Mouse (Mus musculus): ENCODE results near the gene Zfp90. TPM values are rescaled to one million over a fixed set of nuclear protein-coding genes. Genes with fewer than 3 reads are reported as not detected.

Zfp90 gene
- 27.0 and 28.9 TPM in 2 replicates for polyA plus RNA-seq (2012; ENCODE audit: insufficient read depth, insufficient read length, missing spikeins)

GRCm38 (mm10) chr8:106415182-106415971, at the start of gene Zfp90:
Gene Zfp90 (plus strand): TSS chr8:106415327.
- Histone ChIP-seq H3K27ac (ENCODE audit: insufficient read depth, low read depth, low read length) (peak within 1 kb of the TSS; percentile 91), H3K4me3 (ENCODE audit: insufficient read depth, low read length) (peak within 1 kb of the TSS; percentile 86)

DNA sequence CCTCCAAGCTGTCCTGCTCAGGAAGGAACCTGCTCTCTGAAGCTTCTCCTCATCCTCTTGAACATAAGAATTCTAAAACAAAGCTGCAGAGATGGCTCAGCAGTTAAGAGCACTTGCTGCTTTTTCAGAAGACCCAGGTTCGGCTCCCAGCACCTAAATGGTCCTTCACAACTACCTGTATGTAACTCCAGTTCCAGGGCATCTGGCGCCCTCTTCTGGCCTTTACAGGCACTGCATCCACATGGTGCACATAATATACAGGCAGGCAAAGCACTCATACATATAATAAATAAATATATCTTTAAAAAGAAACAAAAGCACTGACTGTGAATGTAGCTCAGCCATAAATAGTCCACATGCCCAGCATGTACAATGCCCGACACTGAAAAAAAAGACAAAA, 46.6 kb upstream of the Zfp90 start:
- Histone ChIP-seq H3K27ac (ENCODE audit: insufficient read depth, low read depth, low read length) (no peak overlapping the region), H3K4me1 (ENCODE audit: control insufficient read depth, insufficient read depth, low read length) (peaks cover 13% of the 10 kb centered on the region), H3K4me3 (ENCODE audit: insufficient read depth, low read length) (no peak overlapping the region)
- TF ChIP-seq POLR2A (IDR thresholded peaks at IDR 0.05; ENCODE audit: borderline replicate concordance, low read depth, low read length) (no peak), CTCF (IDR thresholded peaks at IDR 0.05; ENCODE audit: low read depth, low read length) (peak; percentile 25; the same call in 1 of the 2 replicates)

More at GRCm38 (mm10) chr8:106415182-106415971, at the start of gene Zfp90:
- H3K4me1 ChIP-seq (ENCODE audit: control insufficient read depth, insufficient read depth, low read length): peaks cover 7% of the 10 kb centered on the region; the same call in 1 of the 2 replicates
- TF ChIP-seq CTCF (IDR thresholded peaks at IDR 0.05; ENCODE audit: low read depth, low read length): peak; percentile 34; the same call in 1 of the 2 replicates
- TF ChIP-seq POLR2A (IDR thresholded peaks at IDR 0.05; ENCODE audit: borderline replicate concordance, low read depth, low read length): no peak

DNA sequence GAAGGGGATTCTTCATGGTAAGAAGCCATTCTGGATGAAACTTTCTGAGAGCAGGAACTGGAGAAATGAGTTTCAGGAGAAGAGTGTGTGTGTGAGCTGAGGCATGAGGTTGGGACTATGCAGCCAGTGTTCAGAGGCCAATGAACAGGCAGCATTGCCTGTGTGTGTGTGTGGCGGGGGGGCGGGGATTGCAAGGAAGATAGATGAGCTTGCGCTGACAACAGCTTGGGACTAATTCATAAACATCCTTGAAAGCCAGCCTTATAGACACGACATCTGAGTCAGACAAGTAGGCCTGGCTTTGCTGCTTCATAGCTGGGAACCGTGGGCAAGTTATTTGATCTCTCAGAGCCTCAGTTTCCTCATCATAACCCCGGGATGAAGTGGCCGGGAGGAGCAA, 46.1 kb upstream of the Zfp90 start:
- no peak overlapping the region for H3K4me3 ChIP-seq (ENCODE audit: insufficient read depth, low read length)
- TF ChIP-seq POLR2A (IDR thresholded peaks at IDR 0.05; ENCODE audit: borderline replicate concordance, low read depth, low read length): no peak
- no peak for TF ChIP-seq CTCF (IDR thresholded peaks at IDR 0.05; ENCODE audit: low read depth, low read length)
- no peak overlapping the region for H3K27ac ChIP-seq (ENCODE audit: insufficient read depth, low read depth, low read length)
- H3K4me1 ChIP-seq (ENCODE audit: control insufficient read depth, insufficient read depth, low read length): peaks cover 8% of the 10 kb centered on the region

DNA sequence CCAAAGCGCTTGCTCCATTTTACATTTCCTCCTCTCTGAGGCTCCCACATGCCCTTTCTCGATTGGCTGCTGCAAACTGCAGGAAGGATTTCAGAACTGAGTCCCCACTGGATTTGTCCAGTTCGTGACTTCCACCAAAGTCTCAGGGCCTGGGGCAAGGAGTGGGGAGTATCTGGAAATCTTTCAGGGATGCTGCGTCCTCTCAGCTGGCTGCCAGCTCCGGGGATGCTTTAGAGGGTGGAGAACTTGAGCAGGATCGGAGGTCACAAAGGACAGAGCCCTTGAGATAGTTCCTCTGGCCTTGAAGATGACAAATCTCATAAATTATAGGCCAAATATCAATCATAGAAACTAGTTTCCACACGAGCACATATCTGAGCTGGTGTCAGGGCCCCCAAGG, 39.2 kb upstream of the Zfp90 start:
- no peak overlapping the region for H3K4me3 ChIP-seq (ENCODE audit: insufficient read depth, low read length)
- no peak overlapping the region for H3K27ac ChIP-seq (ENCODE audit: insufficient read depth, low read depth, low read length)
- TF ChIP-seq CTCF (IDR thresholded peaks at IDR 0.05; ENCODE audit: low read depth, low read length) (no peak), POLR2A (IDR thresholded peaks at IDR 0.05; ENCODE audit: borderline replicate concordance, low read depth, low read length) (no peak)
- no peaks in the 10 kb centered on the region for H3K4me1 ChIP-seq (ENCODE audit: control insufficient read depth, insufficient read depth, low read length)

DNA sequence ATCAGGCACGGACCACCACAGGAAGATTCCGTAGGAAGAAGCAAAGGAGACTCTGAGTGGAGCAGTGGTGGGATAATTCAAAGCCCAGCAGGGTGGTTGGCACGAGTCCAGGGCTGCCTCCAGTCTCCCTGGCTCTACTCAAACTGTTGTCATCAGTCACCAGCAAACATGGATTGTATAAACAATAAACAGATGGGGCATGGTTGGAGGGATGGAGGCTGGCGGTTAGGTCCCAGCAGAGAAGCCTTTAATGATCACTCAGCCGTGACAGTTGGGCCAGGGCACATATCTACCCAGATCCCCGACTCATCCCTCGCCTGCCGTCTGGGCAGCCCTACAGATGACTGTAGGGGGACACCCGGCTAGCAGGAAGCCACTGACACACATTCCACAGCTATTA, 38.3 kb upstream of the Zfp90 start:
- TF ChIP-seq CTCF (IDR thresholded peaks at IDR 0.05; ENCODE audit: low read depth, low read length) (no peak), POLR2A (IDR thresholded peaks at IDR 0.05; ENCODE audit: borderline replicate concordance, low read depth, low read length) (no peak)
- no peaks in the 10 kb centered on the region for H3K4me1 ChIP-seq (ENCODE audit: control insufficient read depth, insufficient read depth, low read length)

DNA sequence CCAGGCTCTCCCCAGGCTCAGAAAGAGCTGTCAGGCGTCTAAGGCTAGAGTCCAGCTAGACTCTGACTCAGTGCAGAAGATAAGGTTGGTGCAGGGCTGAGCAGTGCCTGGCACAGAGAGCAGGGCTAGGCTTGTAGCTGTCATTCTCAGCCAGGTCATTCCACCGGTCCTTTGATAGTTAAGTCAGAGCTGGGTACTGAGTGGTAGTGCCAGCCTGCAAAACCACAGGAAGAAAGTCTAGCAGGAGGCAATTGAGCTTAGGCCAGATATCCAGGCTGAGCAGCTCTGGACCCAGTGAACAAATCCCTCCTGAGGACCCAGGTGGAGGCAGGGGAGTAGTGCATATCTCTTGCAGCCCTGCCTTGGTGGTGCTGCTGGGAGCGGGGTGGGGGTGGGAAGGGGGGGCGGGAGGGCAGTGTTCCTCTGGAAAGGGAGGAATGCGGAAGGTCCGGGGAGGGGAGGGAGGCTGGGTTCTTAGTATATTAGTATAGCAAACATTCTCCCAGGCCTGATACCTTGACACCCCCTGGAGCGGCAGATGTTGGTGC, 36.6 kb upstream of the Zfp90 start:
- Histone ChIP-seq H3K4me3 (ENCODE audit: insufficient read depth, low read length) (no peak overlapping the region), H3K27ac (ENCODE audit: insufficient read depth, low read depth, low read length) (no peak overlapping the region), H3K4me1 (ENCODE audit: control insufficient read depth, insufficient read depth, low read length) (no peaks in the 10 kb centered on the region)
- TF ChIP-seq CTCF (IDR thresholded peaks at IDR 0.05; ENCODE audit: low read depth, low read length) (no peak), POLR2A (IDR thresholded peaks at IDR 0.05; ENCODE audit: borderline replicate concordance, low read depth, low read length) (no peak)

More for the DNA sequence above, 38.3 kb upstream of the Zfp90 start:
- Histone ChIP-seq H3K4me3 (ENCODE audit: insufficient read depth, low read length) (no peak overlapping the region), H3K27ac (ENCODE audit: insufficient read depth, low read depth, low read length) (no peak overlapping the region)

GRCm38 (mm10) chr8:106379357-106379756, 35.8 kb upstream of the Zfp90 start:
- TF ChIP-seq CTCF (IDR thresholded peaks at IDR 0.05; ENCODE audit: low read depth, low read length) (no peak), POLR2A (IDR thresholded peaks at IDR 0.05; ENCODE audit: borderline replicate concordance, low read depth, low read length) (no peak)
- no peak overlapping the region for H3K27ac ChIP-seq (ENCODE audit: insufficient read depth, low read depth, low read length)
- H3K4me3 ChIP-seq (ENCODE audit: insufficient read depth, low read length): no peak overlapping the region
- no peaks in the 10 kb centered on the region for H3K4me1 ChIP-seq (ENCODE audit: control insufficient read depth, insufficient read depth, low read length)

DNA sequence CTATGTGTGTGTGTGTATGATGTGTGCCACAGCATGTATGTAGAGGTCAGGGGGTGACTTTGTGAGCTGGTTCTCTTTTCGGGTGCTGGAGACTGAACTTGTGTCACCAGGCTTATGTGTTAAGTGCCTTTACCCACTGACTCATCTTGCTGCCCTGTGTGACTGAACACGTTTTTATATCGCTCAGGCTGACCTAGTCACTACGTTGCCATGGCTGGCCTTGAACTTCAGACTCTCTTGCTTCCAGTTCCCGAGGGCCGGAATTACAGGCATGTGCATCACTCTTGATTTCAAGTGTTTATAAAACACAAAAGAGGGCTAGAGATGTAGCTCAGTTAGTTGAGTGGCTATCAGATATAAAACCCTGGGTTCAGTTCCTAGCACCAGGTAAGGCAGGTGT, 34.1 kb upstream of the Zfp90 start:
- TF ChIP-seq CTCF (IDR thresholded peaks at IDR 0.05; ENCODE audit: low read depth, low read length) (no peak), POLR2A (IDR thresholded peaks at IDR 0.05; ENCODE audit: borderline replicate concordance, low read depth, low read length) (no peak)
- Histone ChIP-seq H3K4me3 (ENCODE audit: insufficient read depth, low read length) (no peak overlapping the region), H3K27ac (ENCODE audit: insufficient read depth, low read depth, low read length) (no peak overlapping the region), H3K4me1 (ENCODE audit: control insufficient read depth, insufficient read depth, low read length) (no peaks in the 10 kb centered on the region)

- no peak overlapping the region for H3K4me3 ChIP-seq (ENCODE audit: insufficient read depth, low read length)
- no peak for TF ChIP-seq CTCF (IDR thresholded peaks at IDR 0.05; ENCODE audit: low read depth, low read length)
- no peak for TF ChIP-seq POLR2A (IDR thresholded peaks at IDR 0.05; ENCODE audit: borderline replicate concordance, low read depth, low read length)
- peak overlapping the region; percentile 6; the same call in 1 of the 2 replicates for H3K27ac ChIP-seq (ENCODE audit: insufficient read depth, low read depth, low read length)
- H3K4me1 ChIP-seq (ENCODE audit: control insufficient read depth, insufficient read depth, low read length): peaks cover 12% of the 10 kb centered on the region
Observed at GRCm38 (mm10) chr8:106387801-106388415, 27.2 kb upstream of the Zfp90 start.
